Mouse (Mus musculus): ENCODE measurements around the gene Hoxc6.

Gene Hoxc6

DNA sequence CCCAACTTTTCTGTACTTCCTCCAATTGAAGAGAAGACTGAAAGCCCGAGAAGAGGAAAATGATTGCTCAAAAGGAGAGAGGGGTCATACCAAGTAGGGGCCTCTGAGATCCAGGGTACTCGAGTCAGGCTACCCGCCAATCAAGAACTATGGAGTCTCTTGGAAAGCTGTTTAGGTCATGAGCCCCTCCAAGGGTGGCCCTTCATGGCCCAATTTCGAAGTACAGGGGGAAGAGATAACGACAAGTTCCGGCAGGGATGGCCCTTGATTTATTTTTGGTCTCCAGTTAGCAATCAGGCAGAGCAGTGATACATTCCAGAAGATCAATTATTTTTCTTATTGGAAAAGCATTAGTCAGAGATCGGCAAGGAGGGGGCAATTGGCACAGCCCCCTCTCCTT, 6.3 kb upstream of the Hoxc6 start:
- DNase-seq = no peak

DNA sequence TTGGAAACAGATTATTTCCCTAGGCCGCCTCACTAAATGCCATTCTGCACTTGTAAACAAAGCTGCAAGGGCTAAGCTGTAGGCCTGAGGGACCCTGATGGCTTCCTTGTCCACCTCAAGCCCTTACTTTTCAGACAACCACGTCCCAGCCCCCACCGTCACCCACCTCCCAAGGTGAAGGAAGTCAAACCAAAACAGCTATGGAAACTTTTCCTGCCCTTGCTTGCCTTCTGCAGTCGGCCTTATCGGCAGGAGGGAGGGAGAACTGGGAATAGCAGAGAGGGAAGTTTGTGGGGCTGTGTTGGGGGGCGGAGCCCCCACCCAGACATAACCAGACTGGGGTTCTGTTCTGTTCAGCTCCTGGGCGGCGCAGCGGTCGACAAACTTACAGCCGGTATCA, 5.9 kb upstream of the Hoxc6 start:
- no peak for DNase-seq

DNA sequence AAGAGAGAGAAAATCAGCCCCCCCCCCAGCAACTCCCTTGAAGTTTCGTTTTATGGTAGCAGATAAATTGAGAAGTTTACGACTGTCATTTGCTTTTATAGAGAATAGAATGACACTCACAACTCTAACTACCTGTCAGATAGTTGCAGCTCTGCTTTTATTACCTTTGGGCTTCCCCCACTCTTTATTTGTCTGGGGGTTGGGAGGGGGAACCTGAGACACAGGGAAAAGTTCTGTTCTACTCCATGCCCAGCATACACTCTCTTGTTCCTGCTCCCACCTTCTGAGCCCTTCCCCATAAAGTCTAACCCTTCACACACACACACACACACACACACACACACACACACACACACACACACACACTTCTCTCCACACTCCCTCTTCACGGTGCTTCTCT, 5.2 kb upstream of the Hoxc6 start:
- DNase-seq = no peak

DNA sequence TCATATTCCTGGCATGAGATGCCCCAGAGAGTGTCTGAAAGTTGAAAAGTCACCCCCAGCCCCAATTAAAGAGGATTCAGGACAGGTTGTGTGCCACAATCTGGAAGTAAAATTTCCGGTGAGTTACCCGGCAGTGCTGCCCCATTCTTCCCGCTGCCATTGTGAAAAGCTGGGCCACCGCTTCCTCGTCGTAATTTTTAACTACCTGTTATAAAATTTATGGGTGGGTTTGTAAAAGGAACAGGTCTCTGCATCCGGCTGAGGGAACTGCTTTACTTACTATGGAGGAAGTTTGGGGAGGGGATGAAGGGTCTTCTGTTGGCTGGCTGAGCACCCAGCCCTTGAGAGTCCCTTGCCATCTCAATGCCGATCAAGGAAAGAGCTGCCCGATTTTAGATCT, 1.5 kb upstream of the Hoxc6 start:
- no peak for DNase-seq

DNA sequence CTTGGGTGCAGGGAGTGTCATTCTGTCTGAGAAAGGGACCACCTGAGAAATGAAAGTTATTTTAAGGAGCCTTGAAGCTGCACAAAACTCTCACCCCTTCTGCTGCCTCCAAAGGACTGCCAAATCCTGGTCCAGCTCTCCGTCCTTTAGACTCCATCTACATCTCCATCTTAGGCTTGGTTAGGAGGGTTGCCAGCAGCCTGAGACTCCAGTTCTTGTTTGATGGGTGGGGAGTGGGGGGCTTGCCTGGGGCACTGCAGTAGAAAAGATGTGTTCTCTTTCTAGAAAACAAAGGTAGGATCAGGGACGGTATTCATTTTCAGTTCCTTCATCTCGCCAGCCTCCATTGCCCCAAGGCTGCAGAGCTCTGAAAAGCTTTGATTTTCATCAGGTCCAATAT, 626 bp upstream of the Hoxc6 start:
- no peak for DNase-seq

DNA sequence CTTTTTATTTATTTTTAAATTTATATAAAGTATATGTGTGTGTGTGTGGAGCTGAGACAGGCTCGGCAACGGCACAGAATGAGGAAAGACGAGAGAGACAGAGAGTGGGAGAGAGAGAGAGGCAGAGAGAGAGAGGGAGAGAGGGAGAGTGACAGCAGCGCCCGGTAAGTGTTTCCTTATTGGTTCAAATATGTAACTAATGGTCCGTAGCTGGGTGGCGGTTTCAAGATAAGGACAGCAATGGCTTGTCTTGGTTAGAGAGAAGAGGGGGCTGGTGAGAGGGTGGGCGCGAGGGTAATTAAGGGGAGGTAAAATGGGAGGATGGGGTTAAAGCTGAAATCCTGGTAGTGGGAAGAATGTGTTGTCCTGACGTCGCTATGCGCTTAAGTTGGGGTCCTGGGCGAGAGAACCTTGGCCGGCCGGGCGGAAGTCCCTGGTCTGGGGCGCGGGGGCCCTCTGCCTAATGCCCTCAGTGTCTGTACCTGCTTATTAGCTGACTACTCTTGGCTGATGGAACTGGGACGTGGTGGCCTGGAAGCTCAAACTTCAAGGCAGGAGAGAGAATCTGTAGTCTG, 638 bp downstream of the Hoxc6 start:
- DNase-seq = no peak

DNA sequence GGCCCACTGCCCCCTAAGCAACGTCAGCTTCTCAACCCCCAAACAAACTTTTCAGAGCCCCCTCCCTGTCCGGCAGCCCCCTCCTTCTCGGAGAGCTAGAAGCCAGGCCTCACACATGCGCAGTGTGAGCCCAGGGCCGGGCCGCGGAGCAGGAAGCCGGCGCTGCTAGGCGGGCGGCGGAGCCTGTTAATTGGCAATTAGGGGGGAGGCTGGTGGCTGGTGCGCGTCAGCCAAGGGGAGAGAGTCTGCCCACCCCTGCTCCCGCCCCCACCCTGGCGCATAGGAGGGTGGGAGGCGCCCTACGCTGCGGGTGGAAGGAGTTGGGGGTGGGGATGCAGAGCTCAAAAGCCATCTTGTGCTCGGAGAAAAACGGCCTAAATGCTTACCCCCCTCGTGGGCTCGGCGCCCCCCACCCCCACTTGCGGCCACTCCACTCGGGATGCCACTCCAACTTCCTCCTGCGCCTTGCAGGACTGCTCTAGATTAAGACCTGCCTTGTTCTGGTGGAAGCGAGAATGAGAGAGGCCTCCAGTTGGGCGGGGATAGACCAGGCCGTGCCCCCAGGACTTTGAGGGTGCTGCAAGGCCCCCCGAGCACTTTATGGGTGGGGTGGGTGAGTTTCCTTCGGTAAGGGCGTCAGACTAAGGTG, 1.2 kb downstream of the Hoxc6 start:
- peak; percentile 54 to 69 for DNase-seq

DNA sequence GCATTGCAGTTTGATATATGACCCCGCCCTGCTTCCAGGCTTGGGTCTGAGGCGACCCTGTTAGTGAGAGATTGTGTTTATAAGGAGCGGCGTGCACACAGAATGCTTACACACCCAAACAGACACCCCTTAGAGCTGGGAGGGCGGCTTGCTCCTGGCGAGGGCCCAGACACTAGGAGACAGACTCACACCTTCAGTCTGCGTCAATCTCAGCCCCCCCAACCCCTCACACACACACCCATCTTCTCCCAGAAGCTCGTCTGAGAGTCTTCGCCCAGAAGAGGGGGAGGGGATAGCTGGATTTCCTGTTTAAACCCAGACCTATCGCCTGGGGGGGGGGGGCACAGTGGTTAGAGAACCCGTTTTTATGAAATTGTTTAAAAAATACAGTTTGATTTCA, 1.9 kb downstream of the Hoxc6 start:
- no peak for DNase-seq

DNA sequence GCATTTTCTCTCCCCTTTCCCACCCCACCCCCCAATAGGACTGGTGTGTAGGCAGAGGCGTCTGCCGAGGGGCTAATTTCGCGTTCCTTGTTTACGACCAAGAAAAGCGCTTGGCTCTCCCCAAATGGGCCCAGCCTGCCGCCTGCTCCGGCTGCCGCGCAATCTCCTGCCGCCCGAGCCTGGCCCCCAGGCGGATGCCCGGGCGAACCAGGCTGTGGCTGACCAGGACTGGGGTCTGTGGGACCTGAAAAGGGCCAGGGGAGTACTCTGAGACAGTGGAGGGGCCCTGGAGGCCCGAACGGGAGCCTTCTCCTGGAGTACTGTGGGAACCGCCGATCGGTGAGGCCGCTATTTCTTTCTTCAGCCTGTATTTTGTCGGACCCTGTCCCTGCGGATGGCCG, 2.4 kb downstream of the Hoxc6 start:
- DNase-seq = no peak

DNA sequence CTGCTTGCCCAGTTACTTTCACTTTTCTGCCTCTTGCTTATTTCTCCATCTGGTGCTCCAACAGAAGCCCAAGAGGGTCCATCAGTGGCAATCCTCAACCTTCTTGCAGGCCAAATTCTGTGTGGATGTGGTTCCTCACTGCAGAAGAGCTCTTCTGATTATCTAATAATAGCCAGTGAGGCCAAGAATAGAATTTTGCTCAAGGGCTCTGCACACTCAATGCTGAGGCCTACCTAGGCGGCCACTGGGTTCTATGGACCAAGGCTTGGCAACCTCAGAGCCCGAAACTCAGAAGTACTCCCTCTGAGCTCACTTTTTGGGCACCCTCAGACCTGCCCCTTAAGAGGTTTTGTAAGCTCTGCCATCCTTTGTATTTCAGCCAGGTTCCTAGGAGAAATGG, 3.3 kb downstream of the Hoxc6 start:
- no peak for DNase-seq

DNA sequence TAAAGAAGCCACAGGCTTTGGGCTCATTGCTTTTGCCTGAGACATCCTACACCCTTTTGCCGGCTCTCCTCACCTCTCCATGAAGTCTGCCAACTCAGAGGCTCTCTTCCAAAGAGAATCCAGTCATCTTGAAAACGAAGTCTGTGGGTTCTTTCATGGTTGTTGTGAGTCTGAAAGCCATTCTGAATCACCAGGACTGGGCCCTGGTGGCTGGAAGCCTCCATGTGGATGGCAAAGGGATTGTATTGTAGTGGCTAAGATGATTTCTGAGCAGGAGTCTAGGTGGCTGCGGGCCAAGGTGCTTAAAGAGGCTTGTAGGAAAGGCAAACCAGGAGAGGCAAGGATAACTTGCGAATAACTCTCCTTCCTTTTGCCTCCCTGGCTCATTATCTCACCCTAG, 4.1 kb downstream of the Hoxc6 start:
- no peak for DNase-seq

DNA sequence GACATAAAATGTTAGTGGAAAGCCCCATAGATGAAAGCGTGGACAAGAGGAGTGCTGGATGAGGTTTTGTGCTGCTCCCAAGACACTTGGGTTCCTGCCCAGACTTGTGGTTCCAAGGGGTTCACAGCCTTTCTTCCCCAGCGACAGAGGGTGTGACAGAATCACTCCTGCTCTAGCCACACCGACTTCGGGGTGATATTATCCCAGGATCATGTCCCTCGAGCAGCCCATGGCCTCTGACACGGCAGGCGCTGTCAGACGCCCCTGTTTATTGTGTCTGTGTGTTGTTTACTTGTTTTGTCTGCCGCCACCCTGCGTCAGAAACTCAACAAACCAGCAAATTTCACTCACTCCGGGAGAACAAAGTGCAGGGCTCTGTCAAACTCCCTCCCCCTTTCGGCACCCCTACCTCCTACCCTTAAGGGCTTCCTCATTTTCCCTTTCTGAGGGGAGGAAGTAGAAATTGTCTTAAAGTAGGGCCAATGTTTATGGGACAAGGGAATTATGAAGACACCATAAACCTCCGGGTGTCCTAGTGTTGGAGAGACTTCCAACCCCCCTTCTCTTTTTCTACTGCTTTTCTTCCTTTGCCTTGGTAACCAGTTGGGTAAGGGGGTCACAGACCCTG, 4.9 kb downstream of the Hoxc6 start:
- no peak for DNase-seq

DNA sequence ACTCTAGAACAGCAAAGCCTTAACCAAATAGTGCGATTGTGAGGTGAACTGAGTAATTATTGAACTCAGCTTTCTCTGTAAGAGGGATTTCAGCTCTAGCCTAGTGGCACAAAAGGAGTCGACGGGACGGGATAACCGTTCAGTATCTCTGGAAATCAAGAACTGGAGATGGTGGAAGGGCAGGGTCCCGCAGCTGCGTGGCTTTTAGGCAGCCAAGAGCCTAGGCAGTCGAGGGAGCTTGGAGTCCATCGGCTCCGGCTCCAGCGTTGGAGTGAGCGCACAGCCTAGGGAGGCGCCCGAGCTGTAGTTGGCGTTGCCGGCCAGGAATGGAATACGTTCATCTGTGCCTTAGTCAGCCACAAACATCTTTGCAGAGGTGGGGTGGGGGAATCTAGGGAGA, 7.3 kb downstream of the Hoxc6 start:
- DNase-seq = no peak

DNA sequence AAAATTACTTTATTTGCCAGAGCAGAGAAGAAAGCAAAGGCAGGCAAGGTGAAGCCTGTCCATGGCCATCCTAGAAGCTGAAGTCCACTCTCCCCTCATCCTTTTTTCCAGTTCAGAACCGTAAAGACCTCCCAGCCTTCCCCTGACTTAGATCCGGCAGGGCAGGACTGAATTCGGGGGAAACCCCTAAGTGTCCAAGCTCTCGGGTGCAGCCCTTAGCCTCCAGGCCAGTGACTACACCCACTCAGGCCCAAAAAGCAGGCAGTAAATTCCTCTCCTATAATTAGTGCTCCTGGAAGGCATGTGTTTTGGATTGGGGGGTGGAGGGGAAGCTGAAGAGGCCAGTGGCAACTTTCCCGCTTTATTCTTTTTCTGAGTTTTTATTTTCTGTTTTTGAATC, 7.7 kb downstream of the Hoxc6 start:
- no peak for DNase-seq

DNA sequence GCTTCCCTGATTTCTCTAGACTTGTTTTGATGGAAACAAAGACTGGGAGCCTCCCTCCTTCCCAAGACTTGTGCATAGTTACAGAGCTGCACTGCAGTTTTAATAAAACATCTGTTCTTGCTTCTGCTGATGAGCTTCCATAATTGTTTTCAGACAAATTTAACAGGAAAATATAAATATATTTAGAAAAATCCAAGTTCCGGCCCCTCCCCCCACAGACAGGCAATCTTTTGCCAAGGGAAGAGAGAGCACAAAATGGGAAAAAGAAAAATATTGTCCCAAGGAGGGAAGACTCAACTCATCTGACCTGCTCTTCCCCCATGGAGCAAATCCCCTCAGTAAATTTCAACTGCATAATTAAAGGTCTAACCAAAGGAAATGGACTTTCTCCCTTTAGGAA, 8.3 kb downstream of the Hoxc6 start:
- DNase-seq = no peak

DNA sequence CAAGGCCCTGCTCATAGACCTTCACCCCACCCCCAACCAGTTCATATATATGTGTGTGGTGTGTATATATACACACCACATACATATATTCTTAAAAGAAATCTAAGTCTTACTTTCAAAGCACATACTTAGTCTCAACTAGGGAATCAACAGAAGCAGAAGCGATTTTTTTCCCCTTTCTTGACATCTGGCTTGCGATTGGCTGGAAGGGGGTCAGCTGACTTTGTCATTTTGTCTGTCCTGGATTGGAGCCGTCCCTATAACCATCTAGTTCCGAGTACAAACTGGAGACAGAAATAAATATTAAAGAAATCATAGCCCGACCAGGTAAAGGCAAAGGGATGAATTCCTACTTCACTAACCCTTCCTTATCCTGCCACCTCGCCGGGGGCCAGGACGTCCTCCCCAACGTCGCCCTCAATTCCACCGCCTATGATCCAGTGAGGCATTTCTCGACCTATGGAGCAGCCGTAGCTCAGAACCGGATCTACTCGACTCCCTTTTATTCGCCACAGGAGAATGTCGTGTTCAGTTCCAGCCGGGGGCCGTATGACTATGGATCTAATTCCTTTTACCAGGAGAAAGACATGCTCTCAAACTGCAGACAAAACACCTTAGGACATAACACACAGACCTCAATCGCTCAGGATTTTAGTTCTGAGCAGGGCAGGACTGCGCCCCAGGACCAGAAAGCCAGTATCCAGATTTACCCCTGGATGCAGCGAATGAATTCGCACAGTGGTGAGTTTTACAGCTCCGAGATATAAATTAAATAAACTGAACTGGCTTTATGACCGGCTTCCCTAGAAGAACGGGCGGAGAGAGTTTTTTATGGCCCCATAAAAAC, 11.4 kb downstream of the Hoxc6 start:
- DNase-seq = no peak

DNA sequence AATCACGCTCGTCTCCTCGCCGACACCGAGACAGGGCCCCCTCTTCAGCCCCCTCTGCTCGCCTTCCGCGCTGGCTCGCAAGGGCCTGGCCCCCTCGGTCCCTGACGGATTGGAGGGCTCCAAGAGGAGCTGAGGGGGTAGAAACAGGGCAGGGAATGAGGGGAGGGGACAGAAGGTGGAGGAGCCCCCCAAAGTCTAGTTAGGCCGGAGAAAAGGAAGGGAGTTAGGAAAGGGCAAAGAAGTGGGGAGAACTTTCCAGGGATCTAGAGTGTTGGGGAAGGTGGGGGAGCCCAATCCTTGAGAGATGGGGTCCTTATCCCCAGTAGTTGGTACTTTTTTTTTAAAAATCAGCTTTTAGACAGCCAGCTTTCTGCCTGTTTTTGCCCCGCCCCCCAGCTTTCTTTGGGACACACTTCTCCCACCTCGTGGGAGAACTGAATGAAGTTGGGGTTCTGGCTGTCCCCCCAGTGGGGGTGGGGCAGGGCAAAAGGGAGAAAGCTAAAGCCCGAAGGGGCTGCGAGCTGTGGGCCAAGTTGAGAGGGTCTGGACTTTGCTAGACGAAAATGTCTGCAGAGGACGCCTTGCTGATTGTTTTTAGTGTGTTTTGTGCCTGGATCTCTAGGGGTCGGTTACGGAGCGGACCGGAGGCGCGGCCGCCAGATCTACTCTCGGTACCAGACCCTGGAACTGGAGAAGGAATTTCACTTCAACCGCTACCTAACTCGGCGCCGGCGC, 12.2 kb downstream of the Hoxc6 start:
- no peak for DNase-seq

DNA sequence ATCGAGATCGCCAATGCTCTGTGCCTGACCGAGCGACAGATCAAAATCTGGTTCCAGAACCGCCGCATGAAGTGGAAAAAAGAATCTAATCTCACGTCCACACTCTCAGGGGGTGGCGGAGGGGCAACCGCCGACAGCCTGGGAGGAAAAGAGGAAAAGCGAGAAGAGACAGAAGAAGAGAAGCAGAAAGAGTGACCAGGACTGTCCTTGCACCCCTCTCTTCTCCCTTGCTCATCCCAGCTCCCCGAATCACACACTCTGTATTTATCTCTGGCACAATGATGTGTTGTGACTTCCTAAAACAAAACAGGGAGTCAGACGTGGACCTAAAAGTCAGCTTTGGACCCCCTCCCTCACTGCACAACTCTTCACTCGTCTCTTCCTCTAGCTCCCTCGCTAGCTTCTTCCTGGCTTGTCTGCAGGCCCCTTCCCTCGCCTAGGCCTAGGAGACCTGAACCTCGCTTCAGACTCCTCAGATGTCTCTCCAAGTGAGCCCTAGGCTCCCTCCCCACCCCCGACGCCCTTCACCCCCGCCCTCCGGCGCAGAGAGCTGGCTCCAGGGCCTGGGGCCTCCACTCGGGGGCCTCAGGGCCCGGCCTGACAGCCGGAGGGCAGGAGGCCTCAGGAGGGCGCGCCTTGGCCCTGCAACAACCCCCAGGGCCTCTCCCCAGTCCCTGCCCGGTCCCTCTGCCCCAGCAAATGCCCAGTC, 12.9 kb downstream of the Hoxc6 start:
- no peak for DNase-seq

DNA sequence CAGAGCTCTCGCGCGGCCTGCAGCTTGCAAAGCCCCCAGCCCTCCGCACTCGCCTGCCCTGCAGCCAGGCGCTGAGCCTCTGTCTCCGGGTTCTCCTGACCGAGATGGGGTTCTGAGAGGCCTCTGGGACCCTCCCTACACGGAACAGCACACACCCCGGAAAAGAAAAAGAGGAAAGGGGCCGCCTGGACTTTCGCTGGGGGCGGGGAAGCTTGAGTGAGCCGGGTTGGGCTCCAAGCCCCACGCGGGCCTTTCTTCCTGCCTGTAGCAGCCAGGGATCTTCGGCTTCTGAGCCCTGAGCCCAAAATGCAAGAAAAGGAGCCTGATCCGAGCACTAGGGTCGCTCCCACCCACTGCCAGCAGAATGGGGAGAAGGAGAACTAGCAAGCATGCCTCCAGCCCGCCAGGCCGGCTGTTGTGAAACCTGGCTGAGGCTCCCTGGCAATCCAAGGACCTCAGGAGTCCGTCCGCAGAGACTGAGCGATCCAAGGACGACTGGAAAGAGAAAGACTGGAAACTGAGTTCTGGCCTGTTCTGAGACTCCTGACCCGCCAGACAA, 13.9 kb downstream of the Hoxc6 start:
- no peak for DNase-seq

DNA sequence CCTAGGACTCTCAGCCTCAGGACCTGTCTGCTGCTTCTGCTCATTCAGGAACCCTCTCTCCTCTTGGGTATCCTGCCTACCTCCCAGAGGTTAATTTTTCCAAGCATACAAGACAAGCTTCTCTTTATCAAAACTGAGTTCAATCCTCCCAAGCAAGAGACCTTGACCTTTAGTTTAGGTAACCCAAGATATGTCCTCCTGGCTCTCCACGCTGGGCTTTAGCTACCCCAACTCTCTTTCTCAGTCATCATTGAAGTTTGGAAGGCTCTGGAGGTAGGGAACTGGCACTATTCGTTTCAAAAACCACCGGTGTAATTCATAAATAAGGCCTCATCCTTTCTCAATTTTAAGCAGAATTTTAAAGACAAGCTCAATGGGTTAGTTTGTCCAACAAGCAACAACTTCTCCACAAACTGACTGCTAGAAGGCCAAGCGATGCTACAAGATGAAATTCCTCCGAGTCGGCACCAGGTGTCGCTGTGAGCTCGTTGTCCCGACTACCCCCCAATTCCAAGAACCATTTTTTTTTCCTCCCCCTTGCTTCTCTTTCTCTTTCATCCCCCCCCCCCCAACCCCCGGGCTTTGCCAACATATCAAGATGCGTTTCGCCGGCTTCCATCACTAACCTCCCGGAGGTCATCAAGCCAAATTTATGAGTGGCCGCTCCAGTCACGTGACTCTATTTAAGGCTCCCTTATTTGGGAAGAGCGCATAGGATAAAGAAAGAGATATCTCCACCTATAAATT, 15.4 kb downstream of the Hoxc6 start:
- DNase-seq = peak; percentile 48 to 61
